Mouse (Mus musculus) erythroblast, embryonic 14.5 days (primary cell): Measurements from ENCODE around the gene Marf1. TPM values are rescaled to one million over a fixed set of nuclear protein-coding genes. Genes with fewer than 3 reads are reported as not detected.

ENCODE experiments used
- H3K27me3 ChIP-seq: 2 replicates; pipeline ENCODE4 v1.6.1; 2012; ENCODE audit warnings: inconsistent platforms; ENCODE audit not compliant: control insufficient read depth
- H3K36me3 ChIP-seq: 2 replicates; pipeline ENCODE4 v1.6.1; 2012; ENCODE audit warnings: mild to moderate bottlenecking, inconsistent platforms; ENCODE audit not compliant: control insufficient read depth
- H3K4me1 ChIP-seq: 2 replicates; pipeline ENCODE4 v1.6.1; 2012; ENCODE audit warnings: inconsistent platforms; ENCODE audit not compliant: control insufficient read depth
- H3K4me3 ChIP-seq: replicated peaks from 2 replicates; pipeline ENCODE3; 2012; ENCODE audit warnings: moderate library complexity, mild to moderate bottlenecking, inconsistent platforms
- H3K9me3 ChIP-seq: 2 replicates; pipeline ENCODE4 v1.6.1; 2012; ENCODE audit warnings: low read length, inconsistent platforms, mixed read lengths; ENCODE audit not compliant: control insufficient read depth
- GATA1 ChIP-seq: IDR thresholded peaks from 2 replicates; pipeline ENCODE4 v1.6.1; 2012; ENCODE audit warnings: low read length, inconsistent platforms, mixed read lengths
- TAL1 ChIP-seq: IDR thresholded peaks from 3 replicates; pipeline ENCODE4 v1.6.1; 2012; ENCODE audit warnings: low read length, inconsistent platforms, mixed read lengths
- polyA plus RNA-seq: library from polyadenylated mRNA; stranded (reverse); fragments of >175 nt; gene quantifications from 2 replicates; pipeline ENCODE4 v1.2.3, GENCODE M21; 2012

Marf1 gene
- polyA plus RNA-seq, 1 experiment = 0.17 TPM

DNA sequence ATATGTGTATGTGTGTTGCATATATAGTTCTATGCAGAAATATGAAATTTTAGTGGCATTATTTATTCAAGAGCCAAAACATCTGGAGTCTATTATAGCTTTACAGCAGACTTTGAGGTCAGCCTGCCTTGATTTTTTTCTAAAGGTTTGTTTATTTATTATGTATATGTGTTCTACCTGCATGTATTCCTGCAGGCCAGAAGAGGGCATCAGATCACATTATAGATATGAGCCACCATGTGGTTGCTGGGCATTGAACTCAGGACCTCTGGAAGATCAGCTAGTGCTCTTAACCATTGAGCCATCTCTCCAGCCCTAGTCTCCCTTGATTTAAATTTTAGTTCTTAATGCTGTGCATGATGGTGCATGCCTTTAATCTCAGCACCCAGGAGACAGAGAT, 15.4 kb downstream of the Marf1 start:
- Histone ChIP-seq H3K4me3 (no peak overlapping the region), H3K27me3 (no peaks in the 10 kb centered on the region), H3K9me3 (no peaks in the 10 kb centered on the region), H3K36me3 (peaks cover 95% of the 10 kb centered on the region), H3K4me1 (peaks cover 3% of the 10 kb centered on the region; the same call in 1 of the 2 replicates)
- TF ChIP-seq TAL1 = no peak
- no peak for TF ChIP-seq GATA1

DNA sequence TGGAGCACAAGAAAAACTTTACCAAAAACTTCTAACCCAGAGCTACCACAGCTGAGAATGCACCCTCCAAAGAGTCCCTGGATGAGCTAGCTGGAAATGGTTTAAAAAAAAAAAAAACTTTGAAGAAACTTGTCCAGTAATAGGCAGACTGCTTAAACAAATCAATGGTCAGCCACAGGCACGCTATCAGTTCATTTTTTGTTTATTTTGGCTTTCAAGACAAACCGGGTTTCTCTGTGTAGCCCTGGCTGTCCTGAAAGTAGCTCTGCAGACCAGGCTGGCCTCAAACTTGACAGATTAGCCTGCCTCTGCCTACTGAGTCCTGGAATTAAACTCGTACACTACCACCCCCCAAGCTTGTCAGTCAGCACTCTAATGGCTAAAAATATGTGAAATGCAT, 19.9 kb downstream of the Marf1 start:
- Histone ChIP-seq H3K27me3 (no peaks in the 10 kb centered on the region), H3K36me3 (peaks cover 96% of the 10 kb centered on the region), H3K4me3 (no peak overlapping the region), H3K4me1 (no peaks in the 10 kb centered on the region), H3K9me3 (no peaks in the 10 kb centered on the region)
- TF ChIP-seq TAL1 (no peak), GATA1 (no peak)

DNA sequence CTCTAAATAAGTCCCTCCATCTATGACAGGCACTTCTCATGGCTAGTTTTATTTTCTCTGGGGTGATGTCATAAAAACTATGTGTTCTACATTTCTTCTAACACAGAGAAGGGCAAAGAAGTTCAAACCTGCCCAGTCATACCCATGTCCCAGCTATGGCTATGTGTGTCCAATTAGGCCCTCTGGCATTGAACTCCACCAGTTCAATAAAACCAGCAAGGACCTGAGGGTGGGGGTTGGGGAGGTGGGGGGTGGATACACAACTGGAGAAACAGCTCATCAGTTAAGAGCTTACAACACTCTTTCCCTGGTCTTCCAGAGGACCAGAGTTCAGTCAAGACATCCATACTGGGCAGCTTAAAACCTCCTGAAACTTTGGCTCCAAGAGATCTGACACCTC, 24.0 kb downstream of the Marf1 start:
- Histone ChIP-seq H3K4me1 (no peaks in the 10 kb centered on the region), H3K27me3 (no peaks in the 10 kb centered on the region), H3K4me3 (no peak overlapping the region), H3K9me3 (no peaks in the 10 kb centered on the region), H3K36me3 (peaks cover 96% of the 10 kb centered on the region)
- no peak for TF ChIP-seq GATA1
- TF ChIP-seq TAL1 = no peak

DNA sequence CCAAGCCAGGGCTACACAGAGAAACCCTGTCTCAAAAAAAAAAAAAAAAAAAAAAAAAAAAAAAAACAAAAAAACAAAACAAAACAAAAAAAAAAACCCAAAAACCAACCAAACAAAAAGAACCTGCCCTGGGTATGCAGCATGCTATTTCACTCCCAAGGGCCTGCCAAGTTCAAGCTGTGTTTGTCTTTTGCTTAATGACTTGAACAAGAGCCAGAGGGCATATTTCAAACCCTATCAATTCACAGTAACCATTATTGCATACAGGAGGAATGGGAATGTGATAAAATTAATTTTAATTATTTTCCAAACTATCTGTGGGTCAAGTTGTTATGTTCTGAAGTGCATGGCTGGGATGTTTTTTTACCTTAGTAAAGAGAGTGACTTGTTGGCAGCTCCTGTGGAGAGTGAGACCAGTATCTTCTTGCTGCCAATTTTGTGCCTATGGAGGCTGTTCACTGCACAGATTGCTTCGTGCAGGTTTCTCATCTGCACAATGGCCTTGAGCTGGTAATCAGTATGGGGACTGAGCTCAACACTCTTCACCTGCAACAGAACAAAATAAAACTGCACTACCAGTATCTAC, 25.1 kb downstream of the Marf1 start:
- Histone ChIP-seq H3K27me3 (no peaks in the 10 kb centered on the region), H3K9me3 (no peaks in the 10 kb centered on the region), H3K4me3 (no peak overlapping the region), H3K4me1 (no peaks in the 10 kb centered on the region), H3K36me3 (peaks cover 96% of the 10 kb centered on the region)
- TF ChIP-seq TAL1 = no peak
- no peak for TF ChIP-seq GATA1

DNA sequence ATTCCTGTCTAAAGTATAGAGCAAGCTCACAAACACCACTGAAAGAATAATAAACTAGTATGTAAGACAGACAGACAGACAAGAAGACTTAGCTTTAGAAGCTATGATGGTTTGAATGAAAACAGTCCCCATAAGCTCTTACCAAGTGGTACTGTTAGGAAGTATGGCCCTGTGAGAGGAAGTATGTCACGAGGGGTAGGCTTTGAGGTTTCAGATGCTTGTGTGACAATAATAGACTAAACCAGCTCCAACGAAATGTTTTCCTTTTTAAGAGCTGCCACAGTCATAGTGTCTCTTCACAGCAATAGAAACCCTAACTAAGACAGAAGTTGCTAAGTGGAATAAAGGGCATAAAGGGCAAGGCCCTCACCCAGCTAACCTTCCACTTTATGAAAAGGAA, 28.1 kb downstream of the Marf1 start:
- no peak for TF ChIP-seq GATA1
- no peak for TF ChIP-seq TAL1
- no peaks in the 10 kb centered on the region for H3K9me3 ChIP-seq
- no peaks in the 10 kb centered on the region for H3K4me1 ChIP-seq
- no peaks in the 10 kb centered on the region for H3K27me3 ChIP-seq
- H3K36me3 ChIP-seq = peaks cover 96% of the 10 kb centered on the region
- H3K4me3 ChIP-seq = no peak overlapping the region

DNA sequence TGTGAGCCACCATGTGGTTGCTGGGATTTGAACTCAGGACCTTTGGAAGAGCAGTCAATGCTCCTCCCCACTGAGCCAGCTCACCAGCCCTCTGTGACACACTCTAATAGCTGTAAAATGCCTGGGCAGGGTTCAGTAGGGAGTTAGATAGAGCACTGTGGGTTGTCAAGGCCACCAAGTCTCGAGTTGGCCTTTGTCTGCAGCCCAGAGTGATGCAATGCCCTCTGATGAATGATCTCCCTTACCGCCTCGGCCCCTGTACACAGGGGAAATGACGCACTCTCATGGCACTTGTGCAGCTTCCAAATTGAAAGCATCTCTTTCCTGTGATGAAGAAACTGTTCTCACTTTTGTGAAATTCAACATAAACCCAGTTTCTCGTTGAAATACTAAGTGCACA, 31.3 kb downstream of the Marf1 start:
- Histone ChIP-seq H3K9me3 (no peaks in the 10 kb centered on the region), H3K36me3 (peaks cover 100% of the 10 kb centered on the region), H3K4me1 (no peaks in the 10 kb centered on the region), H3K27me3 (no peaks in the 10 kb centered on the region), H3K4me3 (no peak overlapping the region)
- TF ChIP-seq GATA1 = no peak
- TF ChIP-seq TAL1 = no peak

DNA sequence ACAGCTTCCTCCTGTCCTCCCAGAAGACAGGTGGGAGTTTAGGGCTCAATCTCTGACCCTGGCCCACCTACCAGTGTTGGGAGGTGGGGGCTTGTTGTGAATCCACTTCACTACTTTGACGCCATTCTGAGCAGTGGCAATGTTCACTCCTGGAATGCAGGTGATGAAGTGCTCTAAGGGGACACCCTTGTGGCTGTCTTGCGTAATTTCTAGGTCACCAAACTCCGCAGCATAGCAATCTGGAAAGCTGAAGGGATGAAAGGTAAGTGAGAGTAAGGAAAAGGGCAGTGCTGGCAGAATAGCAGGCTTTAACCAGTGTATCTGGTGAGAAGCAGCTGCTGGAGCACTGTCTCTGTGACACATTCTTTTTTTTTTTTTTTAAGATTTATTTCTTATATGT, 31.8 kb downstream of the Marf1 start:
- Histone ChIP-seq H3K36me3 (peaks cover 100% of the 10 kb centered on the region), H3K9me3 (no peaks in the 10 kb centered on the region)

DNA sequence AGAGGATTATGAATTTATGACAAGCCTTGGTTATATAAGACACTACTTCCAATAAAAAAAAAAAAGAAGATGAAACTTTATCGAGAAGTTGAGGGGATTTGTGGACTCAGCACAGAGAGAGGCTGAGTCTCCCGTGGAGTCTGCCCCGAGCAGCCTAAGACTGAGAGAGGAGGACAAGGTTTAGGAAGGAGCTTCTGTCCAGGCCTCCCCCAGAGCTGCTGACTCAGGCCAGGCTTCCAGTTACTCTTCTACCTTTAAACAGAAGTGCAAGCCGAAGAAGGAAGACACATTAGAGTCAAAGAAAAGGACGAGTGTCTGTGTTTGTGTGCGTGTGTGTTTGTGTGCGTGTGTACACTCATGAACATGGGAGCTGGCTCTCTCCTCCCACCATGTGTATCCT, 32.4 kb downstream of the Marf1 start:
- Histone ChIP-seq H3K4me3 (no peak overlapping the region), H3K4me1 (no peaks in the 10 kb centered on the region), H3K9me3 (no peaks in the 10 kb centered on the region), H3K27me3 (no peaks in the 10 kb centered on the region), H3K36me3 (peaks cover 100% of the 10 kb centered on the region)
- TF ChIP-seq GATA1 (no peak), TAL1 (no peak)

More for the DNA sequence above, 31.8 kb downstream of the Marf1 start:
- Histone ChIP-seq H3K4me3 (no peak overlapping the region), H3K4me1 (no peaks in the 10 kb centered on the region), H3K27me3 (no peaks in the 10 kb centered on the region)
- TF ChIP-seq GATA1 (no peak), TAL1 (no peak)

DNA sequence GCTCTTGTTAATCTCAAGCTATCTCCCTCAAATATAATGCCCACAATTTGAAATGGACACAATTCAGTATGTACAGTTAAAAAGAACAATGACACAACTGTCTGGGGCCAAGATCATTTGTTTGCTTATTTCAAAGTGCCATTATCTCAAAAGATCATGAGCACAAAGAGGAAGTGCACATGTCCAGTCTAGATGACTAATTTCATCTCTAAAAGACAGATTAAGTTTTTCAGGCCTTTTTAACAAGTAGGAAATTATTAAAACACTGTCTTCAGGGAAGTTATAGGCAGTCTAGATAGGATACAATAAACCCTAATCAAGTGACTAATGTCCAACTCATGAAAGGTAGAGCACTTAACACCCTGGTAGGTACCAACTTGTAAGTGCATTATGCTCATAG, 34.2 kb downstream of the Marf1 start:
- no peaks in the 10 kb centered on the region for H3K27me3 ChIP-seq
- TF ChIP-seq TAL1 (no peak), GATA1 (no peak)
- no peak overlapping the region for H3K4me3 ChIP-seq
- H3K4me1 ChIP-seq = no peaks in the 10 kb centered on the region
- H3K36me3 ChIP-seq = peaks cover 100% of the 10 kb centered on the region
- H3K9me3 ChIP-seq = no peaks in the 10 kb centered on the region

DNA sequence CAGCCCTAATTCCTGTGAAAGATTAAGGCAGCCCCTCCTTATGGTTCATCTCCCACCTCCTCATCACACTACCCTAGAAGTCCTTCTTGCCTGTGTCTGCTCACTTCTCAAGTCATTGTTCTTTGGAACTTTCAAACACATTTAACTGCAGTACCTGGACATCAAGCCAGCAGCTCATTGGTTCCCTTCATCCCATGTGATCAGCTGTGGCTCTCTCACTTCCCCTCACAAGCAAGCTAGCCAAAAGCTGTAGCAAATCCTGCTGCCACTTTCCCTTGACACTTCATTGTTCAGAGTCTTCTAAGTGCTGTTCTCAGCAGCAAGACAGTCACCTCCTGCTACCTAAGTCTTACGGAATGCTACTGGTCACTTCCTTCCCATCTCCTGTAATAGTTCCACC, 37.9 kb downstream of the Marf1 start:
- H3K27me3 ChIP-seq = no peaks in the 10 kb centered on the region
- no peak overlapping the region for H3K4me3 ChIP-seq
- H3K36me3 ChIP-seq = peaks cover 98% of the 10 kb centered on the region
- H3K4me1 ChIP-seq = no peaks in the 10 kb centered on the region
- H3K9me3 ChIP-seq = no peaks in the 10 kb centered on the region
- TF ChIP-seq TAL1 = no peak
- no peak for TF ChIP-seq GATA1
